Mouse (Mus musculus): ENCODE measurements around the gene Tcp10a.
"Not testable (repeated sequence)": the region's sequence is repeated elsewhere in the genome, so short reads cannot be mapped to it uniquely, and the experiment has no call there.

The Tcp10a gene

DNA sequence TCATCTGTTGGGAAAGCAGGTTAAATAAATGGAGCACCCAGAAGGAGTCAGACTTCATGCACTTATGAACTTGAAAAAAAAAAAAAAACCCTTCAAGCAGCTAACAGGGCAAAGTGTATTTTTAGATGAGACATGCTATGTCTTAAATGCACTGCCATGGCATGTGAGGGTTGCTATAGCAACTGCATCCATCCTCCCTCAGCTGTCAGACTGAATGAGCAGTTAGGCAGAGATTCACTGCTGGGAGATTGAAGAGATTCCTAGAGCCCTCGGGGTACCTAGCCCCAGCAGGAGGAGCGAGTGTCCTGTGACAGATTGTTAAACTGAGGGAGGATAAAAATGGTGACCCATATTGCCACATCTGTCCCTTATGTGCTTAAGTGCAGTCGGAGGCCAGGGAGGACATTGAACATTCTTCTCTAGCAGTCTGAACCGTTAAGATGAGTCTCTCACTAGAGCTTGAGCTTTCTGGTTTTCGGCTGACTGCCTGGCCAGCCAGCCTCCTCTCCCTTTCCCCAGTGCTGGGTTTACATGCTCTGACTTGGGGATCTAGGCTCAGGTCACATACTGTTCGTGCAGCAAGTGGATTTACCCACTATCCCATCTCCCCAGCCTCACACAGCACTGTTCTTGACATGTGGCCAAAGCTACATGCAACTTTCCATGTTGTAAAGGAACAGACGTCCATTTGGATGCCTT is 42.4 kb downstream of the Tcp10a start:
- DNase-seq (ENCODE audit: low spot score in 2 of 2) = not testable (repeated sequence)

DNA sequence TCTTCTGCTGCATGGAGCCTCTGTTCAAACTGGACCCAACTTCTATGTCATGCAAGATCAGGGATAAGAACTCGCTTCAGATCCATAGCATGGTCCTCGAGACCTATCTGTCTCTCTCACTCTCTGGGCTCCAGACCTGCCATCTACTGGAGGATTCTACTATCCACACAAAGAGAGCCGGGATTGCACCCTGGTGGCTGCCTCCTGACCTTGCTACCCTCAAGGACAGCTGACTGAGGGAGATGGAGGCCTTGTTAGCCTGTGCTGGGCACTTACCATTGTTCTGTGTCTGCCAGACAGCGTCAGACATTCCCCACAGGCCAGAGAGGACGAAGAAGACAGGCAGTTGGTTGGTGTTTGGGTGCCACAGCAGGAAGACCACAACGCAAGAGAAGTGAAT is 45.0 kb downstream of the Tcp10a start:
- not testable (repeated sequence) for DNase-seq (ENCODE audit: low spot score in 2 of 2)

- DNase-seq (ENCODE audit: low spot score in 2 of 2) = not testable (repeated sequence)
Observed at GRCm38 (mm10) chr17:7371879-7372278, 47.4 kb downstream of the Tcp10a start, which contains the start of gene Gm49630. Gene Gm49630 (minus strand): TSS chr17:7371979.

DNA sequence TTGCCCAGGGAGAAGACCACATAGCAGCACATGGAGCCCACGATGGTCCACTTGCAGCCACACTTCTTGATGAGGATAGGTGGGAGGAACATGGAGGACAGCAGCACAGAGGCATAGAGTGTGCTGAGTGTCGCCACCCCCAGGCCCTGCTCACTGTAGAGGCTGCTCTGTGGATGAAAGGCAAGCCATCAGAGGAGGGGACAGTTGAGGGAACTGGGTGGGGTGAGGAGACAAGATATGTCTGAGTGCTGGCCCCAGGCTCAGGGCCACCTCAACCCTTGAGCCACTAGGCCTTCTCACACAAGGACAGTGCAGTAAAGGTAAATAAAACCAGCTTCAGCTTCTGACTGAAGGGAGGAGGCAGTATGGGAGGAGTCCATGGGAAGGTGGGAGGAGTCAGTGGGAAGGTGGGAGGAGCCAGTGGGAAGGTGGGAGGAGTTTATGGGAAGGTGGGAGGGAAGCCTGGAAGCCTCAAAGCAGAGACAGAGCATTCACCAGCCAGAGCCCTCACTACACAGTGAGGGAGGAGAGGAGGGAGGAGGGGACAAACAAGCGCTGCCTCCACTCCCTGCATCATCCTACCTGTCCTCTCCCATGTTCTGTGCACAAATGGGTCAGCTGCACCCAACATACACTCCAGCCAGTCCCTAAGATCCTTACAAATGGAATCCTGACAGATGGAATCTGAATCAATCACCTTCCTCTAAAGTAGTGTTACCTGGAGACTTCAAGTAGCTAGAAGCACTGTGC is 52.7 kb downstream of the Tcp10a start:
- DNase-seq (ENCODE audit: low spot score in 2 of 2) = not testable (repeated sequence)

DNA sequence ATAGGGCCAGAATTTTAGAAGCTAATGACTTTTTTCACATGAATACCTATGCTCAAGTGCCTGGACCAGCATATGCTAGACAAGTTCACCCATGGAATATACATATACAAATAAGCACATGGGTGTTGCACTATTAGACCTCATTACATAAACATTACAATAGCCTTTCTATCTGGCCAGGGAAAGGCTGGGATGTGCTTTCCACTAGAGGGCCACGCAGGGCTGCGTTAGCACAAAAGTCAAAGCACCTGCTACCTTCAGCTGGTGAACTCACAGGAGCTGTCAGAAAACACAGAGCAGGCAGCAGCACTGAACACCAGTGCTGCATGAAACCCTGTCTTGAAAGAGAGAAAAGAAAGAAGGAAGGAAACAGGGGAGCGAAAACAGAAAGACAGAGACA is 53.5 kb downstream of the Tcp10a start:
- not testable (repeated sequence) for DNase-seq (ENCODE audit: low spot score in 2 of 2)

GRCm38 (mm10) chr17:7382711-7383110 is 58.3 kb downstream of the Tcp10a start:
- not testable (repeated sequence) for DNase-seq (ENCODE audit: low spot score in 2 of 2)

- not testable (repeated sequence) for DNase-seq (ENCODE audit: low spot score in 2 of 2)
Observed at GRCm38 (mm10) chr17:7383167-7384143, 59.0 kb downstream of the Tcp10a start.

- DNase-seq (ENCODE audit: low spot score in 2 of 2) = not testable (repeated sequence)
Observed at GRCm38 (mm10) chr17:7385364-7385763, 60.9 kb downstream of the Tcp10a start, which contains the start of gene Unc93a2. Gene Unc93a2 (minus strand): TSS chr17:7385464.

DNA sequence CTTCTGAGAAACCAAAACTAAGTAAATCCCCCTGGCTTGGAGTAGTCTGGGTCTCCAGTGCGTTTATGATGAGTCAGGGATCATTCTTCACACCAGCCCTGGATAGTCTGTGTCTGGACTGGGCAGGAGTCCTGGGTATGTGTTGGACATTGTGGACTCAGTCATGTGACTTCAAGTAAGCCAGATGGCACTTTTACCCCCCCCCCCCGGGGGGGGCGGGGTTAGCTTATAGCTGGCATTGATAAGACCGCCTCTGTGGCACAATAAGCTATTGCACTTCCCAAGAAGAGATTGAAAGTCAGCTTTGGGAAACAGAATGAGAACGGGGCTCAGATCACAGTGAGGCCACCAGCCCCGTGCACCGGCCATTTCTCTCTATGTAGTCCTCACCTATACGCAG is 61.6 kb downstream of the Tcp10a start:
- peak in 1 of 2 experiments; percentile 26 for DNase-seq (ENCODE audit: low spot score in 2 of 2)

DNA sequence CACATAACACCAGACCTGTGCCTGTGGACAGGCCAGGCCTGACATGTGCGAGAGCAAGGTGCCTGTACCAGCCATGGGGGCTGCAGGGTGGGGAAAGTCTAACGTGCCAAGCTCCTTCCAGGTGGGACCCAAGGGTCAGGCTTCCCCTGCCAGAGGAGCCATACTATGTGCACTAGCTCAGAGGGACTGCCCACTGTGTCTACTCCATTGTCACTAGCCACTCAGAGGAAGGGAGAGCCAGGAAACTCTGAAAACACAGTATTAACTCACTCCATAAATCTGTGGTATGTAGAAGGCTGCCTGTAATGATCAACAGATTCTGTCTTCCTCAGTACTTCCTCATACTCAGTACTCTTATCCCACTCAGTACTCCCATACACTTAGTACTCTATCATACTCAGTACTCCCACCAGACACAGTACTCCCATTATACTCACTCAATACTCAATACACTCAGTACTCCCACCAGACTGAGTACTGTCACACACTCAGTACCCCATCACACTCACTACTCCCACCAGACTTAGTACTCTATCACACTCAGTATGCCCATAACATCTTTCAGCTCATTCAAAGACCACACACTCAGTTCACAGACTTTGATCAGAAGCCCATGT is 64.0 kb downstream of the Tcp10a start:
- DNase-seq (ENCODE audit: low spot score in 2 of 2) = not testable (repeated sequence)

DNA sequence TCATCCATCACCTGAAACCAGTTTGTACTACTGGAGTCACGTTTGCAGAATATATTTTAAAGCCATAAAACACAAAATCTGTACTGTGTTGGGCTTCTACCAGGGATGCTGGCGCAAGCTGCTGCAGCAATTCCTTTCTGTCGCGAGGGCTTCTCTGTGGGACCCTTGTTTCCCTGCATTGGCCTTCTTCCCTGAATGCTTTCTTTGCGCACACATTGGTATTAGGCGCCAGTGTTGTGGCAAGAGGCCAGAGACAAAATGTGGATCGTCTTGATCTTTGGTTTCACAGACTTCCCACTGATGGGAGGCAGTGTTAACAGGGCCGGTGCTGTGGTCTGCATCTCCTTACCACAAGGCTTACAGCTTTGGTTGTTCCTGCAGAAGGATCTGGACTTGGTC is 64.5 kb downstream of the Tcp10a start:
- peak in 1 of 2 experiments; percentile 16 for DNase-seq (ENCODE audit: low spot score in 2 of 2)

GRCm38 (mm10) chr17:7389898-7390297 is 65.5 kb downstream of the Tcp10a start:
- not testable (repeated sequence) for DNase-seq (ENCODE audit: low spot score in 2 of 2)

- DNase-seq (ENCODE audit: low spot score in 2 of 2) = not testable (repeated sequence)
Observed at GRCm38 (mm10) chr17:7395116-7395515, 70.7 kb downstream of the Tcp10a start.
